ENCODE assay signal across 28 mouse cellular contexts in the genomic region with DNA sequence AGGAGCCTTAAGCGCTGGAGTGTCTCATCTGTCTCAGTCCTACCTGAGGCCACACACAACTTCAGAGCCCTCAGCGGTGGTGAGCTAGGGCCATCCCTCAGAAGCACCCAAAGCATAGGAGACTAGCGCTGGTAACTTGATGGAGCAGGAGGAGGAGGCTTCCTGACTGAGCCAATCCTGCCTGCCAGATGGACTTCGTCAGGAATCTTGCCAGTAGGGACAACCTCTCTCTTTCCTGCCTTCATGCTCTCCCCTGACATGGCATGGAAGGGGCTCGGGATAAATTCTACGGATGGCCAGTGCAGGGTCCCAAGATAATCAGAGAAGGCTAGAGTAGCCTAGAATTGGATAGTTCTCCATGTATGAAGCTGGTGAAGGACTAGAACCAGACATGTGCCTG. TPM values are rescaled to one million over a fixed set of nuclear protein-coding genes. Genes with fewer than 3 reads are reported as not detected.
DNase-seq lines count a peak whose midpoint lies in the region; ATAC-seq and TF ChIP-seq lines count a peak whose summit lies in the region.
"Had no signal": no experiment of that assay in that cellular context is flagged by ENCODE, and none has a peak within 500 bp of the region (broad histone marks: within the 10 kb centered on the region; RNA-seq: fewer than 3 reads in every experiment).

No protein-coding gene starts in this region.

- intact Hi-C loops in heart, adult 2 months (cut with DNase I), result no loop called here

- H3K9me3 ChIP-seq in heart, embryonic 12.5 days (replicated peaks), result peaks cover 10% of the 10 kb centered on the region
- H3K9me3 ChIP-seq: forebrain, embryonic 15.5 days had no signal

- H3K4me3 ChIP-seq in heart, adult 2 months, result no peak overlapping the region
- no peak overlapping the region for H3K4me3 ChIP-seq in heart, embryonic 12.5 days
- no peak overlapping the region for H3K4me3 ChIP-seq in lung, adult 2 months (replicated peaks; ENCODE audit: extremely low read depth, low read depth, low read length)
- H3K4me3 ChIP-seq in cerebellum, adult 2 months (replicated peaks; ENCODE audit: insufficient read depth, low read depth, low read length), result no peak overlapping the region
- H3K4me3 ChIP-seq: embryonic facial prominence, embryonic 15.5 days; forebrain, embryonic 15.5 days; heart, embryonic 13.5 days; layer of hippocampus, adult 2 months; neural tube, embryonic 12.5 days had no signal

- no peak for TF ChIP-seq EP300 in heart, adult 2 months (IDR thresholded peaks at IDR 0.05; ENCODE audit: insufficient read depth, low read depth, low read length)

- no peak overlapping the region for H3K27ac ChIP-seq in heart, adult 2 months
- H3K27ac ChIP-seq in heart, embryonic 12.5 days (ENCODE audit: poor library complexity, severe bottlenecking), result no peak overlapping the region
- no peak overlapping the region for H3K27ac ChIP-seq in cerebellum, adult 2 months (ENCODE audit: insufficient read depth, low read length)
- H3K27ac ChIP-seq: embryonic facial prominence, embryonic 15.5 days; forebrain, embryonic 15.5 days; heart, embryonic 13.5 days; hindbrain, embryonic 14.5 days; layer of hippocampus, adult 2 months; neural tube, embryonic 12.5 days had no signal

- H3K27me3 ChIP-seq in heart, adult 2 months (ENCODE audit: control insufficient read depth, insufficient read depth, low read length), result no peaks in the 10 kb centered on the region
- no peaks in the 10 kb centered on the region for H3K27me3 ChIP-seq in heart, embryonic 12.5 days (replicated peaks)
- H3K27me3 ChIP-seq in cerebellum, adult 2 months (ENCODE audit: control insufficient read depth, insufficient read depth, low read length), result no peaks in the 10 kb centered on the region
- H3K27me3 ChIP-seq: embryonic facial prominence, embryonic 15.5 days; forebrain, embryonic 15.5 days; heart, embryonic 13.5 days; neural tube, embryonic 12.5 days had no signal

- TF ChIP-seq CTCF in heart, adult 2 months (IDR thresholded peaks at IDR 0.05), result no peak
- TF ChIP-seq CTCF in lung, adult 2 months (IDR thresholded peaks at IDR 0.05; ENCODE audit: insufficient read depth, low read length), result no peak
- TF ChIP-seq CTCF in cerebellum, adult 2 months (IDR thresholded peaks at IDR 0.05; ENCODE audit: borderline replicate concordance, insufficient read depth, low read depth, low read length), result no peak

- H3K36me3 ChIP-seq in heart, adult 2 months (ENCODE audit: control insufficient read depth, insufficient read depth, low read length), result no peaks in the 10 kb centered on the region
- no peaks in the 10 kb centered on the region for H3K36me3 ChIP-seq in heart, embryonic 12.5 days
- H3K36me3 ChIP-seq: embryonic facial prominence, embryonic 15.5 days; forebrain, embryonic 15.5 days; heart, embryonic 13.5 days; neural tube, embryonic 12.5 days had no signal

- H3K4me2 ChIP-seq in heart, embryonic 12.5 days, result no peak overlapping the region
- H3K4me2 ChIP-seq: embryonic facial prominence, embryonic 15.5 days; forebrain, embryonic 15.5 days; heart, embryonic 13.5 days; hindbrain, embryonic 14.5 days; neural tube, embryonic 12.5 days had no signal

- no peak for TF ChIP-seq POLR2A in heart, adult 2 months (IDR thresholded peaks at IDR 0.05; ENCODE audit: insufficient read depth, low read depth, low read length)
- TF ChIP-seq POLR2A in lung, adult 2 months (IDR thresholded peaks at IDR 0.05; ENCODE audit: borderline replicate concordance, extremely low read depth, low read depth, low read length), result no peak
- no peak for TF ChIP-seq POLR2A in cerebellum, adult 2 months (IDR thresholded peaks at IDR 0.05; ENCODE audit: borderline replicate concordance, insufficient read depth, low read length)

- no peak for ATAC-seq in heart, embryonic 12.5 days (ENCODE audit: insufficient number of reproducible peaks, low FRiP score)
- ATAC-seq: activated CD4-positive, CD25-positive, alpha-beta regulatory T cell, adult 4 months; forebrain, embryonic 15.5 days; inflammation-experienced regulatory T-cells, adult 6 months had no signal

- 65% methylated on average over 6 of the region's 6 CpGs for WGBS in heart, adult 2 months
- 68% methylated on average over 6 of the region's 6 CpGs for WGBS in heart, embryonic 12.5 days
- 73% methylated on average over 6 of the region's 6 CpGs for WGBS in lung, adult 2 months
- WGBS in cerebellum, adult 2 months, result 34% methylated on average over 6 of the region's 6 CpGs

- no peaks in the 10 kb centered on the region for H3K4me1 ChIP-seq in heart, adult 2 months (ENCODE audit: control insufficient read depth, insufficient read depth, low read length)
- H3K4me1 ChIP-seq in heart, embryonic 12.5 days (replicated peaks), result no peaks in the 10 kb centered on the region
- no peaks in the 10 kb centered on the region for H3K4me1 ChIP-seq in lung, adult 2 months (ENCODE audit: control insufficient read depth, insufficient read depth, low read length)
- H3K4me1 ChIP-seq in cerebellum, adult 2 months (ENCODE audit: control insufficient read depth, insufficient read depth, low read length), result peaks cover 19% of the 10 kb centered on the region
- H3K4me1 ChIP-seq: embryonic facial prominence, embryonic 15.5 days; forebrain, embryonic 15.5 days; heart, embryonic 13.5 days; neural tube, embryonic 12.5 days had no signal

- H3K9ac ChIP-seq in heart, adult 2 months (ENCODE audit: low read depth, low read length), result no peak overlapping the region
- no peak overlapping the region for H3K9ac ChIP-seq in heart, embryonic 12.5 days
- H3K9ac ChIP-seq: embryonic facial prominence, embryonic 15.5 days; forebrain, embryonic 15.5 days; heart, embryonic 13.5 days; hindbrain, embryonic 14.5 days; neural tube, embryonic 12.5 days had no signal

- no peaks in the 10 kb centered on the region for H3K79me2 ChIP-seq in heart, adult 2 months (replicated peaks; ENCODE audit: control insufficient read depth, insufficient read depth, low read length)

- peak; percentile 26 to 30 for DNase-seq in heart, adult 2 months
- DNase-seq in lung, postnatal 10 days, result peak; percentile 24
- no peak for DNase-seq in lung, adult 2 months
- peak; percentile 22 to 52 for DNase-seq in cerebellum, adult 2 months
- peak; percentile 30 to 49 for DNase-seq in cerebellum, postnatal 25 days
- no peak for DNase-seq in adrenal gland, postnatal 10 days
- DNase-seq in adrenal gland, postnatal 14 days, result no peak
- DNase-seq: adrenal gland, adult 8-10 months; gastrocnemius, postnatal 14 days; heart, postnatal 4 days; kidney, adult 2 months; kidney, postnatal 14 days; lung, adult 18-20 months; lung, postnatal 36 days; midbrain, embryonic 14.5 days; retina, postnatal 1 day; right cerebral cortex, postnatal 25 days; spleen, adult 18-20 months had no signal

RNA-seq across cellular contexts. Expression of a gene that starts 28.2 kb away (rescaled TPM):
- total RNA-seq in heart, adult 2 months (2021), result 1 to 10 TPM; 3.3 to 3.5 TPM
- 6.4 and 9.3 TPM in 2 replicates for polyA plus RNA-seq in heart, adult 2 months (2012; rRNA removed)
- polyA plus RNA-seq in heart, embryonic 12.5 days (2016; fragmentation: Nextera tagmentation; extraction: Ambion mirVana), result 9.6 and 9.9 TPM in 2 replicates
- 15.6 and 16.7 TPM in 2 replicates for polyA plus RNA-seq in lung, adult 2 months (2012; rRNA removed)
- 83.5 and 87.6 TPM in 2 replicates for polyA plus RNA-seq in cerebellum, adult 2 months (2012; rRNA removed)
- 10 to 100 TPM; 16.1 to 22.2 TPM for total RNA-seq in adrenal gland, postnatal 10 days (2021)
- total RNA-seq in adrenal gland, postnatal 14 days (2021), result 15.8 and 20.9 TPM in 2 replicates
- total RNA-seq: MEL had no signal

RNA-seq across cellular contexts. Expression of a gene that starts 29.0 kb away (rescaled TPM):
- total RNA-seq in heart, adult 2 months (2021), result 1 to 10 TPM; 5.3 to 8.7 TPM
- polyA plus RNA-seq in heart, adult 2 months (2012; rRNA removed), result 2.0 and 2.8 TPM in 2 replicates
- polyA plus RNA-seq in heart, embryonic 12.5 days (2016; fragmentation: Nextera tagmentation; extraction: Ambion mirVana), result 6.0 and 7.5 TPM in 2 replicates
- 3.4 and 7.0 TPM in 2 replicates for polyA plus RNA-seq in lung, adult 2 months (2012; rRNA removed)
- polyA plus RNA-seq in cerebellum, adult 2 months (2012; rRNA removed), result 5.2 and 5.7 TPM in 2 replicates
- 1 to 10 TPM; 4.8 to 5.4 TPM for total RNA-seq in adrenal gland, postnatal 10 days (2021)
- total RNA-seq in adrenal gland, postnatal 14 days (2021), result 3.1 and 8.0 TPM in 2 replicates

Comparison
In these comparisons a context has a peak if more than half of its experiments do, and no peak if none do; other contexts are left out.
1. DNase-seq: peak in heart, adult 2 months (2 of 2), lung, postnatal 10 days (single experiment), cerebellum, adult 2 months (2 of 2) and cerebellum, postnatal 25 days (2 of 2); none in lung, adult 2 months (single experiment), adrenal gland, postnatal 10 days (single experiment) and adrenal gland, postnatal 14 days (single experiment).